Mouse (Mus musculus) erythroblast, embryonic 14.5 days (primary cell): ENCODE data around the gene Atp6v0a4.

Experiments
- GATA1 ChIP-seq: IDR thresholded peaks from 2 replicates; pipeline ENCODE4 v1.6.1; 2012; ENCODE audit warnings: low read length, inconsistent platforms, mixed read lengths
- TAL1 ChIP-seq: IDR thresholded peaks from 3 replicates; pipeline ENCODE4 v1.6.1; 2012; ENCODE audit warnings: low read length, inconsistent platforms, mixed read lengths

- TF ChIP-seq TAL1 (no peak), GATA1 (no peak)
These were observed 24.2 kb upstream of the Atp6v0a4 start for GRCm38 (mm10) chr6:38148626-38149025.
